Mouse (Mus musculus) CD4-positive, CD25-positive, alpha-beta regulatory T cell, adult 4 months (primary cell): ENCODE data around the gene Vmn2r29. TPM values are rescaled to one million over a fixed set of nuclear protein-coding genes. Genes with fewer than 3 reads are reported as not detected.
"Not testable (repeated sequence)": the region's sequence is repeated elsewhere in the genome, so short reads cannot be mapped to it uniquely, and the experiment has no call there.

ENCODE experiments used
- ATAC-seq: one replicate; pipeline ENCODE4 v1.8.0; 2017
- polyA plus RNA-seq, 2 experiments: library from polyadenylated mRNA; unstranded; fragments of 100-300 nt; shearing (Covaris generic); gene quantifications; one replicate each; pipeline ENCODE4 v1.2.1; 2017

Vmn2r29 gene
- polyA plus RNA-seq = 1 to 10 TPM in 1 of 2 experiments, not detected in 1; 1.5 TPM

DNA sequence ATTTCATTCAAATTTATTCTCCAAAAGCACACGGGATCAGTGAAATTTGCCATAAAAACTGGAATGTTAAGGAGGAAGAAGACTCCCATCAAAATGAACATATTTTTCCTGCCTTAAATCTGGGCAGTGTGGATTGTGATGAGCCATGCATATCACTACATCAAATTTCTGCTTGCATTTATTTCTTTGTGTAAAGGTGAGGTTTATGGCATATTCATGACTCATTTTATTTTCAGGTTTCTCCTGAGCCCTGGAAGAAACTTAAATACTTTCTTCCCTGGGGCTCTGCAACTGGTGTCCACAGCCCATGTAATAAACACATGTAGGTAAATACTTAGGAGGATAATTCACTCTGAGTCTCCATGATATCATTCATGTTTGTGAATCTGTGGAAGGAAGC, at the start of gene Vmn2r29:
Gene Vmn2r29, minus strand, starts transcription at position 101 of the 400 bp plus-strand sequence.
- ATAC-seq = not testable (repeated sequence)

DNA sequence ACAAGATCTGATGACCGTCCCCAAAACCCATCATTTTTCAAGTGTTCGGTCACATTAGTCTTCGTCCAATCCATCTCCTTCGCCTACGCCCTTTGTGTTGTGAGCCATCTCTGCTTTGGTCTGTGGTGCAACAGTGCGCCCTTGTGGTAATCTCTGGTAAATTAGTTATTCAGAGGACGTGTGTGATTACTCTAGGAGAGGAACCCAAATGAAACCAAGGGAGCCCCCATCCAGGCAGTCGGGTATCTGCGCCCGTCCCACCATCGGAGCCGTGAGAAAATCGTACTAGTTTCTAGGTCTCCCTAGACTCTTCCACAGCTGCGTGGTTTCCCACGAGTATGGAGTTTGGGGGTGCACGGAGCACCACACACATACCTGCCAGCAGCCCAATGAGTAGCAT, 48.5 kb upstream of the Vmn2r29 start:
- no peak for ATAC-seq

DNA sequence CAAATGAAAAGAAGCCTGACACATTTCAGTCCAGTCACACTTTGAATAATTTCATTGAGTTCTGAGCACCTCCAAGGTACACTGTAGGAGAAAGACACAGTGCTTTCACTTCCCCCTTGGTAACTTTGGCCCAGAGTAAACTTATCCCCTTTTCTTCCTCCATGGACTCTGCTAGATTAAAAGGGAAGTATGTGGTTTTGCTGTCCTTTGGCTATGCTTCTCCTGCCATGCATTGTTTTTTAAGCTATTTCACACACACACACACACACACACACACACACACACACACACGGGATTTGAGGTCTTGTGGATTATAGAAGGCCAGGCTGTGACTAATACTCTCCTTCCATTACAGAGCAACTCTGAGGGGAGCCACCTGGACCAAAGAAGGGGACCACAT, 34.3 kb upstream of the Vmn2r29 start:
- ATAC-seq = no peak

DNA sequence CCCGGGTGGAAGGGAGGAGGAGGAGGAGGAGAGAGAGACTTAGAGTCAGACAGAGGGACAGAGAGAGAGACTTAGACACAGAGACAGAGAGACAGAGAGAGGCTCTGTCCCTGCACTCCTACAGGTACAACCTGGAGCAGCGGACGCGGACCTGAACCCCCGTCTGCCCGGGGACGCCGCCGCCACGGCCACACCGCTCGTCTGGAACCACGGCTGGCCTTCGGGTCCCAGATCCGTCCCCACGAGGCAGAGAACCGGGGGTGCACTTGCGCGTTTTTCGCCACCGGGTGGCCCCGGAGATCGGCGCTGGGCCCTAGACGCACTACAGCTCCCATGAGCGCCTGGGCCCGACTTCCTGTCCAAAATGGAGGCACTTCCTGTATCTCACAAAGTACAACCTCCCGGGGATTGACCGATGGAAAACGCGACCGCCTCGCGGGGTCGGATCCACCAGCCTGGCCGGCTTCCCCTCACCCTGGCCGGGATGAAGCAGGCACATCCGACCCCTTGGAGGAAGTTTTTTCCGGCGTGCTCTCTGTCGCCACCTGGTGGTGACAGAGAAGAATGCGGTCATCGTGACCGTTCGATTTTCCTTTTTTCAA, 30.9 kb upstream of the Vmn2r29 start, which contains the start of gene Gm45844:
Gene Gm45844, minus strand, starts transcription at position 324 of the 602 bp plus-strand sequence.
- peak; percentile 100 for ATAC-seq

DNA sequence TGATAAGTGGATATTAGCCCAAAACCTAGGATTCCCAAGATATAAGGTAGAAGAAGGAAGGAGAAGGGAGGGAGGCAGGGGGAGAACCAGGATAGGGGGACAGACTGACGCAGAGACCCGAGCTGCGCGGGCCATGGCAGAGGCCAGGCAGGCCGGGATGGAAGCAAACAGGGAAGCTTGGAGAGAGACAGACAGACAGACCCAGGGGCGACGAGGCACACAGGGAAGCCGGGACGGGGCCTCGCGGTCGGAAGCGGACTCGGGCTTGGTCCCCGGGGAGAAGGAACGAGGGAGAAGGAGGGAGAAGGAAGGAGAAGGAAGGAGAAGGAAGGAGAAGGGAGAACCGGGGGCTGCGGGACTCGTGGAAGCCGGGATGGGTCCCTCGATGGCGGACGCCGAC, 30.4 kb upstream of the Vmn2r29 start:
- peak; percentile 0 for ATAC-seq

DNA sequence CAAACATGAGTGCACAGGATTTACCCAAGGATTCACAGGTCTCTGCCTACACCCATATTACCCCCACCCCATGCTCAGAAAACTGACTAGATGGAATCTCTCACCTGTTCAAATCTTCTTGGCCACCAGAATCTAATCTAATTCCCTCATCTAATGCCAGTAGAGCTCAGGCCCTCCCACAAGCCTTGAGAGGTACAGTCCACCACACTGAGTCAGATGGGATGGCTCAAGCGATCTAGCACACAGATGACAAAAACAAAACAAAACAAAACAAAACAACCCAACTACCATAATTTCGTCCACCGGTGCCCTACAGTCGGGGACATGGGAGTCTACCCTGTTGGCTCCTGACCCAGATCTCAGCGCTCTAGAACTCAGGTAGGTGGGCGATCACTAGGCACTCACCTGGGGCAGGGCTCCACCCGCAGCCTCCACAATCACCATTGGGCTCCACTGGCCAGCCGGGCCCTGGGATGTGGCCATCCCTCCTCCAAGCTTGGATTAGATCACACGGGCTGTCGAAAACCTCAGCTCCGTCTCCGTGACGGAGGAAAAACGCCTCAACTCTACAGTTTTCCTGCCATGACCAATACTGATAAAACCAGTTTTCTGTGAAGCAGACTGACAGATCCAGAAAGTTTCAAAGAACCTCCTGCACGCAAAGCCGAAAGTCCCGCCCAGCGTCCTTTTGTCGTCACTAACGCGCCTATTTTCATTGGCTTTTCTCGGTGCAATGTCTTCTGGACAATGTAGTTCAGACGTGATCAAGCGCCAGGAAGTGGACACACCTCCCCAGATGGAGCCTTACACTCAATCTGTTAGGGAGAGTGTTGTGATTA, 37.6 kb downstream of the Vmn2r29 start, which contains the start of gene Zfp772:
Gene Zfp772, minus strand, starts transcription at position 686 of the 839 bp plus-strand sequence.
- not testable (repeated sequence) for ATAC-seq

DNA sequence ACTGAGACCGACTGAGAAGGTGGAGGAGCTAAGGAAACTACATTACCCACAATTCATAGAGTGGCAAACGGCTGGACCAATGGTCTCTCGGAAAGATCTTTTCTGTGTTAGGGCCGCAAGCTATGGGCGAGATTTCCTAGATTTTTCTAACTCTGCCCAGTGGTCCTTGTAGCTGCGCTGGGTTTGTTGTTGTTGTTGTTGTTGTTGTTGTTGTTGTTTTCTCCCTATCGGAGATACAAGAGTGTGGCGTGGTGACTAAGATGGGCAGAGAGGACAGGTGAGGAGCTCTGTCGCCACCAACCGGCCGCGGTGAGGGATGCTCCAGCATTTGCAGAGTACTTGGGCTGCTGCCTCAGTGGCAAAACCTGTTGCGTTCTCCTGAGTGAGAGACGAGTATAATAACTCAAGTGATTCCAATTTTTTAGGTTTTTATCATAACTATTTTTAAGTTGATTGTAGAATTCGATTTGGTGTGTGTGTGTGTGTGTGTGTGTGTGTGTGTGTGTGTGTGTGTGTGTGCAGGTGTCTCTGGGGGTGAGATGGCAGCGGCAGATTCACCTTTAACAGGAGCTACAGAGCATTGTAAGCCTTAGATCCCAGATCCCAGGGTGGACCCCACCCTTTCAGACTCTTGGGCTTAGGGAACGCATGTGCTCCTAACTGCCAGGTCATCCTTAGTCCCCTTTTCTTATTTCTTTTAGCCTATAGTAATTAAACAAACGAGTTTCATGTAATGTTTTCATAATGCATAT, 58.8 kb downstream of the Vmn2r29 start:
- peak; percentile 98 for ATAC-seq

DNA sequence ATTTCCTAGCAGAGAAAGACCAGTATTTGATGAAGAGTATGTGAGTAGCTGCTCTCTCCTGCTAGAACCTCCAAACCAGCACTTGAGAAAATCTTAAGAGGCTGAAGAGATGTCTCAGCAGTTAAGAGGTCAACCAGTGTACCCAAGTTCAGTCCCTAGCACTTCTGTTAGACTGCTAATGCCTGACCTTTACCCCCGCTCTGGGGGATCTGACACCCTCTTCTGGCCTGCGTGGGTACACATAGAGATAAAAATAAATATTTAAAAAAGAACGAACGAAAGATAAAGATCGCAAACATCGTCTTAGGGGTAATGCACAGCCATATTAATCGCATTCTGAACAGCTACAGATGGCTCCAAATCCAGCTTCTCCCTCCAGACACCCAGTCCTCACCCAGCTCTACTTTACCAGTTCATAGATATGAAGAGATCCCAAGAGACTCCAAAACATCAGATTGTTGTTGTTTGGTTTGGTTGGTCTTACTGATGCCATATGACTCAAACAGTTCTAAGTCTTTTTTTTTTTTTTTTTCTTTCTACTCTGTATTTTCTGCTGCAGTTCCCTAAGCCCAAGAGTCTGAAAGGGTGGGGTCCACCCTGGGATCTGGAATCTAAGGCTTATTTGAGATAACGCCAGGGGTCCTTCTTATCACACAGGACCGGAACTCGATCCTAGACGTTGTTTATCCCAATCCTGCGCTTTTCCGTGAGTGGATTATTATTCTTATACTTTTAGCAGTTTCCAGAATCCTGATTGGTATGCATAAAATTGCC, 59.5 kb downstream of the Vmn2r29 start:
- ATAC-seq = peak; percentile 2

DNA sequence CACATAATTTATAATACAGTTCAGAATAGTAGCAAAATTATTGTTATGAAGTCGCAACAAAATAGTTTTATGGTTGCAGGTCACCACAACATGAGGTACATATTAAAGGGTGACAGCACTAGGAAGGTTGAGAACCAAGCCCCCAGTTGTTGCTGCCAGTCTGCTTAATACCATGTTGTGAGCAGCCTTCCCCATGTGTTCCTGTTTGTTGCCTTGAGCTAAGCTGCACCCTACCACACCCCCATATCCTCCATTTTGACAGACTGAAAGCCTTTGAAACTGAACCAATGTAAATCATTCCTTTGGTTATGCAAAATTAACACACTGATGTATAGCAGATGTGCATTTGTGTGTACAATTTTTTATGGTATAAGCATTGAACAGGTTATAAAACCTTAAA, 61.2 kb downstream of the Vmn2r29 start:
- no peak for ATAC-seq

Other genes starting within 250 kb of the Vmn2r29 start
- gene Zfp954, start 125.8 kb downstream of the Vmn2r29 start, polyA plus RNA-seq = 10 to 100 TPM; 29.7 to 31.6 TPM
- gene Zfp773, start 110.6 kb downstream of the Vmn2r29 start, polyA plus RNA-seq = 10 to 100 TPM; 15.1 to 17.6 TPM
- 1 to 10 TPM; 3.1 to 3.5 TPM for gene Zfp418, start 76.0 kb downstream of the Vmn2r29 start, polyA plus RNA-seq
- gene Zfp772, start 37.3 kb downstream of the Vmn2r29 start, polyA plus RNA-seq = 1 to 10 TPM; 3.6 to 5.4 TPM
- gene Gm45844, start 31.0 kb upstream of the Vmn2r29 start, polyA plus RNA-seq = 1 to 10 TPM in 1 of 2 experiments, under 1 TPM in 1; 0.72 to 1.6 TPM
- 10 to 100 TPM; 65.0 to 87.8 TPM for gene Clcn4, start 53.5 kb upstream of the Vmn2r29 start, polyA plus RNA-seq
- gene Vmn2r30, start 90.3 kb upstream of the Vmn2r29 start, polyA plus RNA-seq = not detected
- gene Gm45783, start 127.2 kb upstream of the Vmn2r29 start, polyA plus RNA-seq = not detected
- under 1 TPM in 1 of 2 experiments, not detected in 1; 0.12 TPM for gene Vmn2r31, start 152.4 kb upstream of the Vmn2r29 start, polyA plus RNA-seq
- gene Vmn2r32, start 232.7 kb upstream of the Vmn2r29 start, polyA plus RNA-seq = not detected